Mouse (Mus musculus): ENCODE results near the gene Itpr1. TPM values are rescaled to one million over a fixed set of nuclear protein-coding genes. Genes with fewer than 3 reads are reported as not detected.

Itpr1 gene
- polyA plus RNA-seq, 1 experiment from 2014 or later: 5.4 TPM

GRCm38 (mm10) chr6:108570351-108571041 is 357.6 kb downstream of the Itpr1 start:
- H3K4me1 ChIP-seq: peaks cover 10% of the 10 kb centered on the region
- H3K4me2 ChIP-seq: peak overlapping the region; percentile 63
- 43% methylated on average over 11 of the region's 11 CpGs for WGBS (ENCODE audit: insufficient replicate concordance)
- H3K9me3 ChIP-seq (replicated peaks): no peaks in the 10 kb centered on the region
- peak overlapping the region; percentile 43 for H3K4me3 ChIP-seq
- no peak overlapping the region for H3K9ac ChIP-seq
- no peaks in the 10 kb centered on the region for H3K27me3 ChIP-seq (replicated peaks)
- no peak for ATAC-seq
- H3K27ac ChIP-seq: 0 out of 2 replicates have a peak overlapping the region, but pooled peaks have one; percentile 0
- no peaks in the 10 kb centered on the region for H3K36me3 ChIP-seq

- Histone ChIP-seq H3K9me3 (replicated peaks) (no peaks in the 10 kb centered on the region), H3K9ac (no peak overlapping the region), H3K4me3 (peak overlapping the region; percentile 43), H3K27me3 (replicated peaks) (no peaks in the 10 kb centered on the region), H3K4me2 (peak overlapping the region; percentile 63), H3K4me1 (peaks cover 10% of the 10 kb centered on the region), H3K36me3 (no peaks in the 10 kb centered on the region), H3K27ac (peak overlapping the region; percentile 3)
- ATAC-seq: peak; percentile 78
- WGBS (ENCODE audit: insufficient replicate concordance): 3% methylated on average over 21 of the region's 21 CpGs
Measured at GRCm38 (mm10) chr6:108571042-108571590, 358.2 kb downstream of the Itpr1 start.

- ATAC-seq: no peak
- WGBS (ENCODE audit: insufficient replicate concordance): 61% methylated on average over 7 of the region's 7 CpGs
- Histone ChIP-seq H3K9me3 (replicated peaks) (no peaks in the 10 kb centered on the region), H3K4me2 (no peak overlapping the region), H3K27me3 (replicated peaks) (no peaks in the 10 kb centered on the region), H3K36me3 (no peaks in the 10 kb centered on the region), H3K9ac (no peak overlapping the region), H3K4me3 (no peak overlapping the region), H3K4me1 (peaks cover 10% of the 10 kb centered on the region), H3K27ac (no peak overlapping the region)
Measured at GRCm38 (mm10) chr6:108572646-108573045, 359.8 kb downstream of the Itpr1 start.

GRCm38 (mm10) chr6:108577056-108577455 is 364.2 kb downstream of the Itpr1 start:
- Histone ChIP-seq H3K4me1 (no peaks in the 10 kb centered on the region), H3K27ac (no peak overlapping the region), H3K9ac (no peak overlapping the region), H3K36me3 (no peaks in the 10 kb centered on the region), H3K4me2 (no peak overlapping the region), H3K9me3 (replicated peaks) (no peaks in the 10 kb centered on the region), H3K4me3 (no peak overlapping the region), H3K27me3 (replicated peaks) (no peaks in the 10 kb centered on the region)
- ATAC-seq: no peak
- 67% methylated on average over 6 of the region's 6 CpGs for WGBS (ENCODE audit: insufficient replicate concordance)

GRCm38 (mm10) chr6:108588426-108588825 is 375.5 kb downstream of the Itpr1 start:
- WGBS (ENCODE audit: insufficient replicate concordance): 59% methylated on average over 3 of the region's 3 CpGs
- H3K9ac ChIP-seq: no peak overlapping the region
- peaks cover 4% of the 10 kb centered on the region; the same call in 1 of the 2 replicates for H3K27me3 ChIP-seq (replicated peaks)
- H3K4me3 ChIP-seq: no peak overlapping the region
- no peaks in the 10 kb centered on the region for H3K4me1 ChIP-seq
- H3K27ac ChIP-seq: no peak overlapping the region
- no peak for ATAC-seq
- H3K36me3 ChIP-seq: no peaks in the 10 kb centered on the region
- H3K9me3 ChIP-seq (replicated peaks): no peaks in the 10 kb centered on the region
- no peak overlapping the region for H3K4me2 ChIP-seq

- no peak for ATAC-seq
- no peaks in the 10 kb centered on the region for H3K9me3 ChIP-seq (replicated peaks)
- H3K27me3 ChIP-seq (replicated peaks): peaks cover 13% of the 10 kb centered on the region; the same call in 1 of the 2 replicates
- H3K9ac ChIP-seq: no peak overlapping the region
- WGBS (ENCODE audit: insufficient replicate concordance): 54% methylated on average over 8 of the region's 8 CpGs
- no peaks in the 10 kb centered on the region for H3K4me1 ChIP-seq
- no peak overlapping the region for H3K4me3 ChIP-seq
- no peak overlapping the region for H3K27ac ChIP-seq
- H3K4me2 ChIP-seq: no peak overlapping the region
- H3K36me3 ChIP-seq: no peaks in the 10 kb centered on the region
Measured at GRCm38 (mm10) chr6:108592227-108592626, 379.3 kb downstream of the Itpr1 start.

- no peak for ATAC-seq
- H3K27me3 ChIP-seq (replicated peaks): peaks cover 13% of the 10 kb centered on the region; the same call in 1 of the 2 replicates
- WGBS (ENCODE audit: insufficient replicate concordance): 78% methylated on average over 6 of the region's 6 CpGs
Measured at GRCm38 (mm10) chr6:108592636-108593035, 379.7 kb downstream of the Itpr1 start.

GRCm38 (mm10) chr6:108594171-108594841 is 381.4 kb downstream of the Itpr1 start:
- Histone ChIP-seq H3K4me2 (no peak overlapping the region), H3K27me3 (replicated peaks) (peaks cover 13% of the 10 kb centered on the region; the same call in 1 of the 2 replicates), H3K4me1 (no peaks in the 10 kb centered on the region), H3K27ac (no peak overlapping the region), H3K4me3 (no peak overlapping the region), H3K36me3 (no peaks in the 10 kb centered on the region), H3K9ac (no peak overlapping the region), H3K9me3 (replicated peaks) (no peaks in the 10 kb centered on the region)
- 56% methylated on average over 5 of the region's 5 CpGs for WGBS (ENCODE audit: insufficient replicate concordance)
- no peak for ATAC-seq

More at GRCm38 (mm10) chr6:108592636-108593035, 379.7 kb downstream of the Itpr1 start:
- no peaks in the 10 kb centered on the region for H3K9me3 ChIP-seq (replicated peaks)
- no peak overlapping the region for H3K9ac ChIP-seq
- H3K4me2 ChIP-seq: no peak overlapping the region
- H3K4me1 ChIP-seq: no peaks in the 10 kb centered on the region
- H3K36me3 ChIP-seq: no peaks in the 10 kb centered on the region
- no peak overlapping the region for H3K27ac ChIP-seq
- H3K4me3 ChIP-seq: no peak overlapping the region

- H3K27me3 ChIP-seq (replicated peaks): peaks cover 6% of the 10 kb centered on the region; the same call in 1 of the 2 replicates
- H3K4me2 ChIP-seq: no peak overlapping the region
- no peak overlapping the region for H3K4me3 ChIP-seq
- H3K27ac ChIP-seq: no peak overlapping the region
- H3K4me1 ChIP-seq: no peaks in the 10 kb centered on the region
- H3K9ac ChIP-seq: no peak overlapping the region
- ATAC-seq: no peak
- H3K9me3 ChIP-seq (replicated peaks): no peaks in the 10 kb centered on the region
- H3K36me3 ChIP-seq: no peaks in the 10 kb centered on the region
- WGBS (ENCODE audit: insufficient replicate concordance): 69% methylated on average over 4 of the region's 4 CpGs
Measured at GRCm38 (mm10) chr6:108598691-108599090, 385.8 kb downstream of the Itpr1 start.

GRCm38 (mm10) chr6:108599317-108599716 is 386.4 kb downstream of the Itpr1 start:
- Histone ChIP-seq H3K36me3 (no peaks in the 10 kb centered on the region), H3K27me3 (replicated peaks) (0 out of 2 replicates have a peak, but pooled peaks cover under 1% of the 10 kb centered on the region), H3K9ac (no peak overlapping the region), H3K4me1 (no peaks in the 10 kb centered on the region), H3K4me2 (no peak overlapping the region), H3K9me3 (replicated peaks) (no peaks in the 10 kb centered on the region), H3K4me3 (no peak overlapping the region), H3K27ac (no peak overlapping the region)
- 49% methylated on average over 2 of the region's 2 CpGs for WGBS (ENCODE audit: insufficient replicate concordance)
- ATAC-seq: no peak
